Mouse (Mus musculus): Measurements from ENCODE around the gene 2310007B03Rik. TPM values are rescaled to one million over a fixed set of nuclear protein-coding genes. Genes with fewer than 3 reads are reported as not detected.
"Not testable (repeated sequence)": the region's sequence is repeated elsewhere in the genome, so short reads cannot be mapped to it uniquely, and the experiment has no call there.

2310007B03Rik gene
- 0.40 and 0.54 TPM in 2 replicates for polyA plus RNA-seq (2015; fragmentation: Nextera tagmentation; extraction: Ambion mirVana)

DNA sequence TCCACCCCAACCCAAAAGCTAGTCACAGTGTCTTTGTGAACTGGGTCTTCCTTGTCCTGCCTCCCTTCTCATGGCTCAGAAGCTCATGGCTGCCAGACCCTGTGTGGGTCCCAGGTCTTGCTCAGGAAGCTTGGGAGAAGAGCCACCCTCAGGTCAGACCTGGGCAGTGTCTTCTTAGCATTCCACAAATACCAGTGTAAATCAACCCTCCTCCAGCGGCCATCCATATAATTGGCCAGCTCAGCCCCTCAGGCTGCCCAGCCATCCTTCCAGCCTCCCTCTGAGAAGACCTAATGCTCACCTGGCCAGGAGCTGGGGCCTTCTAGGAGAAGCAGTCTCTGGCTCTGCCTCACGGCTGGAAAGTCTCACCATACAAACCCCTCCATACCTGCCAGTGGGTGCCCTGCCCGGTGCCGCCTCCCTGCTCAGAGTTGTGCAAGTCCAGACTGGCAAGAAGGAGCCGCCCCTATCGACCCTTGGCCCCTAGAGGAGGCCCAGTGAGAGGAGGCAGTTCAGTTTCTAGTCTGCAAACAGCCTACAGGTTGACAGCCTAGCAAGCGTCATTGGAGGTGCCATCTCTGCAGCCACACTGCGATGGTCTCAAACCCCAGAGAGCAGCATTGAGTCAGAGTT, at the start of gene 2310007B03Rik:
Gene 2310007B03Rik (minus strand): TSS at position 448 of the 633 bp plus-strand sequence.
- H3K36me3 ChIP-seq (ENCODE audit: control insufficient read depth, insufficient read depth, low read length) = no peaks in the 10 kb centered on the region
- H3K27ac ChIP-seq (ENCODE audit: low read depth, low read length) = no peak within 1 kb of the TSS
- no peak for ATAC-seq

GRCm38 (mm10) chr1:93210213-93210641, 49.5 kb upstream of the 2310007B03Rik start:
- peak overlapping the region; percentile 57 for H3K27ac ChIP-seq (ENCODE audit: low read depth, low read length)
- 27% methylated on average over 9 of the region's 9 CpGs for WGBS

More for the DNA sequence above, at the start of gene 2310007B03Rik:
- Histone ChIP-seq H3K27me3 (replicated peaks; ENCODE audit: control insufficient read depth, insufficient read depth, low read length) (no peaks in the 10 kb centered on the region), H3K9ac (ENCODE audit: low read depth, low read length) (no peak within 1 kb of the TSS), H3K9me3 (ENCODE audit: control insufficient read depth, low read length) (no peaks in the 10 kb centered on the region), H3K4me1 (ENCODE audit: control insufficient read depth, insufficient read depth, low read depth, low read length) (no peaks in the 10 kb centered on the region), H3K4me3 (ENCODE audit: low read length) (no peak within 1 kb of the TSS), H3K4me2 (ENCODE audit: low read length) (no peak within 1 kb of the TSS)
- WGBS = 71% methylated on average over 8 of the region's 8 CpGs

DNA sequence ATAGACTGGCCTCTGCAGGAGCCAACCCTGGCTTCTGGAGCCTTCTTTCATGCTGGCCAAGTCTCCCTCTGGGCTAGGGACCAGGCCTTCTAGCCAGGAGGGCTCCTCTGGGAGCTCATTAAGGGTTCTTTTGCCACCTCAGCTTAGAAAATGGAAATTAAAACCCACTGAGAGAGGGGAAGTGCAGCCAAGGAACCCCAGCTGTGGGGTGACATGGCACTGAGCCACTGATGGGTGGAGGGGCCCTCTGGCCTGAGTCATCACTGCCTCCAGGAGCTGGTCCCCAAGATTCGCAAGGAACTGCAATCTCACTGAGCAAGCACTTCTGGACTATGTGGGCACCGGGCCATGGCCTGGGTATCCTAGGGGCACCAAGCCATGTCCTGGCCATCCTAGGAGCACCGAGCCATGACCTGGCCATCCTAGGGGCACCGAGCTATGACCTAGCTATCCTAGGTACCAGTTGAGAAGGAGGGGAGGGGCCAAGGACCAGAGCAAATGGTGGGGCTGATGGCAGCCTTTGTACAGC, 46.9 kb upstream of the 2310007B03Rik start:
- Histone ChIP-seq H3K4me3 (ENCODE audit: low read length) (no peak overlapping the region), H3K36me3 (ENCODE audit: control insufficient read depth, insufficient read depth, low read length) (no peaks in the 10 kb centered on the region), H3K27me3 (replicated peaks; ENCODE audit: control insufficient read depth, insufficient read depth, low read length) (no peaks in the 10 kb centered on the region), H3K4me1 (ENCODE audit: control insufficient read depth, insufficient read depth, low read depth, low read length) (peaks cover 17% of the 10 kb centered on the region), H3K9me3 (ENCODE audit: control insufficient read depth, low read length) (no peaks in the 10 kb centered on the region), H3K4me2 (ENCODE audit: low read length) (no peak overlapping the region), H3K27ac (ENCODE audit: low read depth, low read length) (no peak overlapping the region), H3K9ac (ENCODE audit: low read depth, low read length) (no peak overlapping the region)
- no peak for ATAC-seq
- WGBS = 98% methylated on average over 4 of the region's 4 CpGs

More at GRCm38 (mm10) chr1:93210213-93210641, 49.5 kb upstream of the 2310007B03Rik start:
- H3K36me3 ChIP-seq (ENCODE audit: control insufficient read depth, insufficient read depth, low read length) = no peaks in the 10 kb centered on the region
- no peaks in the 10 kb centered on the region for H3K9me3 ChIP-seq (ENCODE audit: control insufficient read depth, low read length)
- H3K27me3 ChIP-seq (replicated peaks; ENCODE audit: control insufficient read depth, insufficient read depth, low read length) = no peaks in the 10 kb centered on the region
- peaks cover 17% of the 10 kb centered on the region for H3K4me1 ChIP-seq (ENCODE audit: control insufficient read depth, insufficient read depth, low read depth, low read length)
- no peak overlapping the region for H3K4me3 ChIP-seq (ENCODE audit: low read length)
- H3K9ac ChIP-seq (ENCODE audit: low read depth, low read length) = no peak overlapping the region
- H3K4me2 ChIP-seq (ENCODE audit: low read length) = no peak overlapping the region
- ATAC-seq = peak; percentile 92

GRCm38 (mm10) chr1:93206277-93206970, 45.7 kb upstream of the 2310007B03Rik start:
- Histone ChIP-seq H3K9ac (ENCODE audit: low read depth, low read length) (no peak overlapping the region), H3K27me3 (replicated peaks; ENCODE audit: control insufficient read depth, insufficient read depth, low read length) (no peaks in the 10 kb centered on the region), H3K4me1 (ENCODE audit: control insufficient read depth, insufficient read depth, low read depth, low read length) (peaks cover 17% of the 10 kb centered on the region), H3K9me3 (ENCODE audit: control insufficient read depth, low read length) (no peaks in the 10 kb centered on the region), H3K27ac (ENCODE audit: low read depth, low read length) (no peak overlapping the region), H3K4me3 (ENCODE audit: low read length) (no peak overlapping the region), H3K36me3 (ENCODE audit: control insufficient read depth, insufficient read depth, low read length) (no peaks in the 10 kb centered on the region), H3K4me2 (ENCODE audit: low read length) (no peak overlapping the region)
- no peak for ATAC-seq
- WGBS = 61% methylated on average over 12 of the region's 12 CpGs

DNA sequence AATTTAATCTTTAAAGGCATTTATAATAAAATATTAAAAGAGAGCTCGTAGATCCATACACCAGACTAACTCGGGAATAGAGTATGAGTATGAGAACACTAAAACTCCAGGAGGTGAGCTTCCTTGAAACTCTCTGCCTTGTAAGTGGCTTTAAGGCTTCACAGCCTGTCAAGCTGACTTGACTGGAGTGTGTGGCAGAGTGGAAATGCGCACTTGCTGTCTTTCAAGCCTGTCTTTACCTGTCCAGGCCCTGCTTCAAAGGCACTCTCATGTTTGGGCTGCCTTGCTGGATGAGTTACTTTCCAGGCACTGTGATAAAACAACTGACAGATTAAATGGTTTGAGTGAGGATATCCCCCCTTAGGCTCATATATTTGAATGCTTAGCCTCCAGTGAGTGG, 37.2 kb upstream of the 2310007B03Rik start:
- H3K27me3 ChIP-seq (replicated peaks; ENCODE audit: control insufficient read depth, insufficient read depth, low read length) = no peaks in the 10 kb centered on the region
- no peaks in the 10 kb centered on the region; the same call in 1 of the 2 replicates for H3K9me3 ChIP-seq (ENCODE audit: control insufficient read depth, low read length)
- H3K4me3 ChIP-seq (ENCODE audit: low read length) = no peak overlapping the region
- H3K27ac ChIP-seq (ENCODE audit: low read depth, low read length) = no peak overlapping the region
- 86% methylated on average over 3 of the region's 3 CpGs for WGBS
- H3K36me3 ChIP-seq (ENCODE audit: control insufficient read depth, insufficient read depth, low read length) = no peaks in the 10 kb centered on the region
- no peaks in the 10 kb centered on the region for H3K4me1 ChIP-seq (ENCODE audit: control insufficient read depth, insufficient read depth, low read depth, low read length)
- no peak overlapping the region for H3K4me2 ChIP-seq (ENCODE audit: low read length)
- no peak overlapping the region for H3K9ac ChIP-seq (ENCODE audit: low read depth, low read length)
- no peak for ATAC-seq

DNA sequence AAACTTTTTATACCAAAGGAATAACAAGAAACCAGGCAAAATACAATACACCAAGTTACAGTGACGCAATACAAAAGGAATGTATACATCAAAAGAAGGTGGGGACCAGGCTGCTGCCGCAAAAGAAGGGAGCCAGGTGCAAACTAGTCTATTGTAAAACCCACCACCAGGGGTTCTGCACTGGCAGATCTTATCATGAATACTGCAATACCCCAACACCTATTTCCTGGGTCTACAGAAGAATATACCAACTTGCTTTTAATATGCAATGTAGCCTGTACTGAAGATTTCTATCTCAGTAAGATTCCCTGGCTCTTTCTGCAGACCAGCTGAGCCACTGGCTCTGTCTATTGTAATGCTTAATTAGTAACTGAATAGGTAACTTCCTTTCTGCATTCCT, 36.7 kb upstream of the 2310007B03Rik start:
- H3K9me3 ChIP-seq (ENCODE audit: control insufficient read depth, low read length); H3K27me3 ChIP-seq (replicated peaks; ENCODE audit: control insufficient read depth, insufficient read depth, low read length); H3K9ac ChIP-seq (ENCODE audit: low read depth, low read length); H3K4me1 ChIP-seq (ENCODE audit: control insufficient read depth, insufficient read depth, low read depth, low read length); ATAC-seq; H3K27ac ChIP-seq (ENCODE audit: low read depth, low read length); H3K4me2 ChIP-seq (ENCODE audit: low read length); H3K36me3 ChIP-seq (ENCODE audit: control insufficient read depth, insufficient read depth, low read length); H3K4me3 ChIP-seq (ENCODE audit: low read length): not testable (repeated sequence)
- WGBS = 77% methylated on average over 2 of the region's 2 CpGs

- ATAC-seq = no peak
- no peaks in the 10 kb centered on the region; the same call in 1 of the 2 replicates for H3K9me3 ChIP-seq (ENCODE audit: control insufficient read depth, low read length)
- peaks cover 2% of the 10 kb centered on the region; the same call in 1 of the 2 replicates for H3K27me3 ChIP-seq (replicated peaks; ENCODE audit: control insufficient read depth, insufficient read depth, low read length)
- H3K9ac ChIP-seq (ENCODE audit: low read depth, low read length) = no peak overlapping the region
- peaks cover 3% of the 10 kb centered on the region; the same call in 1 of the 2 replicates for H3K4me1 ChIP-seq (ENCODE audit: control insufficient read depth, insufficient read depth, low read depth, low read length)
- 90% methylated on average over 3 of the region's 3 CpGs for WGBS
- H3K27ac ChIP-seq (ENCODE audit: low read depth, low read length) = no peak overlapping the region
- H3K36me3 ChIP-seq (ENCODE audit: control insufficient read depth, insufficient read depth, low read length) = no peaks in the 10 kb centered on the region
- H3K4me3 ChIP-seq (ENCODE audit: low read length) = no peak overlapping the region
- no peak overlapping the region for H3K4me2 ChIP-seq (ENCODE audit: low read length)
These were observed 34.2 kb upstream of the 2310007B03Rik start for GRCm38 (mm10) chr1:93194961-93195360.

- Histone ChIP-seq H3K9ac (ENCODE audit: low read depth, low read length) (0 out of 2 replicates have a peak overlapping the region, but pooled peaks have one; percentile 19), H3K4me3 (ENCODE audit: low read length) (no peak overlapping the region), H3K4me2 (ENCODE audit: low read length) (no peak overlapping the region), H3K27me3 (replicated peaks; ENCODE audit: control insufficient read depth, insufficient read depth, low read length) (peaks cover 6% of the 10 kb centered on the region), H3K27ac (ENCODE audit: low read depth, low read length) (no peak overlapping the region), H3K4me1 (ENCODE audit: control insufficient read depth, insufficient read depth, low read depth, low read length) (peaks cover 3% of the 10 kb centered on the region; the same call in 1 of the 2 replicates), H3K9me3 (ENCODE audit: control insufficient read depth, low read length) (no peaks in the 10 kb centered on the region; the same call in 1 of the 2 replicates), H3K36me3 (ENCODE audit: control insufficient read depth, insufficient read depth, low read length) (no peaks in the 10 kb centered on the region)
- 6% methylated on average over 10 of the region's 17 CpGs for WGBS
- ATAC-seq = no peak
These were observed 30.1 kb upstream of the 2310007B03Rik start for GRCm38 (mm10) chr1:93190726-93191305.

All from hindbrain, embryonic 16.5 days (tissue).